Mouse (Mus musculus) heart, embryonic 10.5 days (tissue): Measurements from ENCODE around the gene Pcolce. TPM values are rescaled to one million over a fixed set of nuclear protein-coding genes. Genes with fewer than 3 reads are reported as not detected.
"Not testable (repeated sequence)": the region's sequence is repeated elsewhere in the genome, so short reads cannot be mapped to it uniquely, and the experiment has no call there.

Experiments
- DNase-seq: peaks from one replicate; pipeline ENCODE4 v3.0.0-alpha.2; 2017; ENCODE audit warnings: low spot score
- H3K27ac ChIP-seq: fragments of 300-500 bp; sonication (generic); 2 replicates; pipeline ENCODE4 v1.5.1; 2016; ENCODE audit warnings: mild to moderate bottlenecking
- H3K27me3 ChIP-seq: fragments of 300-500 bp; sonication (generic); 2 replicates; pipeline ENCODE4 v1.6.1; 2016; ENCODE audit warnings: mild to moderate bottlenecking; ENCODE audit not compliant: poor library complexity, insufficient read depth, severe bottlenecking
- H3K36me3 ChIP-seq: fragments of 300-500 bp; sonication (generic); 2 replicates; pipeline ENCODE4 v1.6.1; 2016; ENCODE audit warnings: mild to moderate bottlenecking, moderate library complexity
- H3K4me1 ChIP-seq: fragments of 300-500 bp; sonication (generic); 2 replicates; pipeline ENCODE4 v1.6.1; 2016; ENCODE audit warnings: mild to moderate bottlenecking
- H3K4me3 ChIP-seq: fragments of 300-500 bp; sonication (generic); 2 replicates; pipeline ENCODE4 v1.5.1; 2016; ENCODE audit warnings: mild to moderate bottlenecking, moderate library complexity
- H3K9me3 ChIP-seq: fragments of 300-500 bp; sonication (generic); 2 replicates; pipeline ENCODE4 v1.6.1; 2016; ENCODE audit warnings: mild to moderate bottlenecking, moderate library complexity
- WGBS: fragments of 180-500 bp; shearing (Covaris S2); methylation state at CpG from one replicate; pipeline ENCODE4 v1.1.7; 2016; 5-methylcytosine and 5-hydroxymethylcytosine counted together
- polyA plus RNA-seq: library from polyadenylated mRNA; unstranded; fragments of >200 nt; fragmentation: Nextera tagmentation; extraction: Ambion mirVana; gene quantifications from 2 replicates; pipeline ENCODE4 v1.2.1, GENCODE M21; 2016

Pcolce gene
- polyA plus RNA-seq, 1 experiment from 2014 or later: 137 TPM

GRCm38 (mm10) chr5:137623937-137624530, 10.4 kb upstream of the Pcolce start:
- Histone ChIP-seq H3K4me3 (no peak overlapping the region), H3K36me3 (no peaks in the 10 kb centered on the region), H3K27me3 (peaks cover 5% of the 10 kb centered on the region; the same call in 1 of the 2 replicates), H3K9me3 (no peaks in the 10 kb centered on the region), H3K27ac (no peak overlapping the region), H3K4me1 (peaks cover 6% of the 10 kb centered on the region)
- WGBS: 80% methylated on average over 11 of the region's 11 CpGs
- no peak for DNase-seq

DNA sequence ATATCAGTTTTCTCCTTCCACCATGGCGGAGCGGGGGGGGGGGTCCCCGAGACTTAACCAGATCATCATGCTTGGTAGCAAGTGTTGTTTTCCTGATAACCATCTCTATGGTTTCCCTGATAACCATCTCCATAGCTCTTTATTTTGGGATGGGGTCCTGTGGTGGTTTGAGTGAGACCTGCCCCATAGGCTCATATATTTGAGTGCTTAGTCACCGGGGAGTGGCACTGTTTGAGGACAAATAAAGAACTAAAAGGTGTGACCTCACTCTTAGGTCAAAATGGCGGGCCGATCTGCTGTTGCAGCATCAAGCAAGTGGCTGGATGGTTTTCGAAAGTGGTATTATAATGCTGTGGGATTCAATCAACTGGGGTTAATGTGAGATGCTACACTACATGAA, 1.8 kb upstream of the Pcolce start:
- no peak overlapping the region for H3K4me3 ChIP-seq
- no peaks in the 10 kb centered on the region for H3K36me3 ChIP-seq
- no peak overlapping the region for H3K27ac ChIP-seq
- H3K4me1 ChIP-seq: peaks cover 37% of the 10 kb centered on the region
- 84% methylated on average over 7 of the region's 7 CpGs for WGBS
- peaks cover 18% of the 10 kb centered on the region for H3K27me3 ChIP-seq
- DNase-seq: no peak
- no peaks in the 10 kb centered on the region for H3K9me3 ChIP-seq

GRCm38 (mm10) chr5:137614921-137615320, 1.3 kb upstream of the Pcolce start:
- not testable (repeated sequence) for H3K9me3 ChIP-seq, DNase-seq, H3K36me3 ChIP-seq, H3K27ac ChIP-seq, H3K4me3 ChIP-seq
- Histone ChIP-seq H3K4me1 (peaks cover 42% of the 10 kb centered on the region), H3K27me3 (peaks cover 18% of the 10 kb centered on the region)
- 87% methylated on average over 2 of the region's 2 CpGs for WGBS

- Histone ChIP-seq H3K36me3 (no peaks in the 10 kb centered on the region), H3K9me3 (no peaks in the 10 kb centered on the region), H3K27ac (peak overlapping the region; percentile 93), H3K4me1 (peaks cover 56% of the 10 kb centered on the region), H3K27me3 (peaks cover 15% of the 10 kb centered on the region), H3K4me3 (no peak overlapping the region)
- DNase-seq: no peak
- WGBS: 69% methylated on average over 5 of the region's 5 CpGs
Observed at GRCm38 (mm10) chr5:137613076-137613475, 508 bp downstream of the Pcolce start.

GRCm38 (mm10) chr5:137611245-137611602, 2.4 kb downstream of the Pcolce start:
- peak; percentile 85 for DNase-seq
- H3K9me3 ChIP-seq: no peaks in the 10 kb centered on the region
- H3K4me1 ChIP-seq: peaks cover 60% of the 10 kb centered on the region

GRCm38 (mm10) chr5:137610548-137611244, 2.9 kb downstream of the Pcolce start:
- Histone ChIP-seq H3K27ac (peak overlapping the region; percentile 93), H3K4me1 (peaks cover 60% of the 10 kb centered on the region), H3K27me3 (peaks cover 16% of the 10 kb centered on the region), H3K36me3 (peaks cover 22% of the 10 kb centered on the region), H3K4me3 (peak overlapping the region; percentile 54), H3K9me3 (no peaks in the 10 kb centered on the region)
- peak; percentile 88 for DNase-seq
- 9% methylated on average over 12 of the region's 12 CpGs for WGBS

More at GRCm38 (mm10) chr5:137611245-137611602, 2.4 kb downstream of the Pcolce start:
- peaks cover 17% of the 10 kb centered on the region for H3K36me3 ChIP-seq
- H3K27ac ChIP-seq: peak overlapping the region; percentile 93
- 0% methylated on average over 6 of the region's 6 CpGs for WGBS
- peak overlapping the region; percentile 54 for H3K4me3 ChIP-seq
- peaks cover 16% of the 10 kb centered on the region for H3K27me3 ChIP-seq

GRCm38 (mm10) chr5:137610056-137610455, 3.5 kb downstream of the Pcolce start:
- DNase-seq: no peak
- Histone ChIP-seq H3K36me3 (peaks cover 29% of the 10 kb centered on the region), H3K9me3 (no peaks in the 10 kb centered on the region), H3K4me1 (peaks cover 60% of the 10 kb centered on the region), H3K27ac (peak overlapping the region; percentile 93), H3K27me3 (peaks cover 16% of the 10 kb centered on the region), H3K4me3 (peak overlapping the region; percentile 54)
- 58% methylated on average over 4 of the region's 4 CpGs for WGBS

GRCm38 (mm10) chr5:137609292-137609691, 4.3 kb downstream of the Pcolce start:
- Histone ChIP-seq H3K4me3 (peak overlapping the region; percentile 52; the same call in 1 of the 2 replicates), H3K36me3 (peaks cover 34% of the 10 kb centered on the region), H3K27ac (peak overlapping the region; percentile 93; the same call in 1 of the 2 replicates), H3K27me3 (peaks cover 16% of the 10 kb centered on the region), H3K4me1 (peaks cover 60% of the 10 kb centered on the region), H3K9me3 (no peaks in the 10 kb centered on the region)
- WGBS: 61% methylated on average over 3 of the region's 3 CpGs
- no peak for DNase-seq

GRCm38 (mm10) chr5:137608654-137609190, 4.9 kb downstream of the Pcolce start:
- no peak for DNase-seq
- Histone ChIP-seq H3K36me3 (peaks cover 39% of the 10 kb centered on the region), H3K27ac (peak overlapping the region; percentile 72), H3K4me1 (peaks cover 57% of the 10 kb centered on the region), H3K27me3 (peaks cover 16% of the 10 kb centered on the region), H3K9me3 (no peaks in the 10 kb centered on the region), H3K4me3 (peak overlapping the region; percentile 52)
- 15% methylated on average over 23 of the region's 23 CpGs for WGBS

- Histone ChIP-seq H3K9me3 (no peaks in the 10 kb centered on the region), H3K36me3 (peaks cover 41% of the 10 kb centered on the region), H3K4me1 (peaks cover 50% of the 10 kb centered on the region), H3K4me3 (peak overlapping the region; percentile 52), H3K27ac (peak overlapping the region; percentile 72), H3K27me3 (peaks cover 16% of the 10 kb centered on the region)
- whole genome bisulfite sequencing: 17% methylated on average over 26 of the region's 26 CpGs
- DNase-seq: no peak
Observed at GRCm38 (mm10) chr5:137607860-137608653, 5.5 kb downstream of the Pcolce start.

- peaks cover 31% of the 10 kb centered on the region for H3K36me3 ChIP-seq
- WGBS: under 1% methylated on average over 22 of the region's 22 CpGs
- H3K27ac ChIP-seq: peak overlapping the region; percentile 96
- peak overlapping the region; percentile 85 for H3K4me3 ChIP-seq
- DNase-seq: no peak
- no peaks in the 10 kb centered on the region for H3K27me3 ChIP-seq
- H3K9me3 ChIP-seq: no peaks in the 10 kb centered on the region
- H3K4me1 ChIP-seq: peaks cover 24% of the 10 kb centered on the region
Observed at GRCm38 (mm10) chr5:137601365-137601729, 12.2 kb downstream of the Pcolce start.

- peak; percentile 99 for DNase-seq
- H3K27me3 ChIP-seq: no peaks in the 10 kb centered on the region
- H3K4me1 ChIP-seq: peaks cover 24% of the 10 kb centered on the region
- peaks cover 26% of the 10 kb centered on the region for H3K36me3 ChIP-seq
- peak within 1 kb of the TSS; percentile 85 for H3K4me3 ChIP-seq
- under 1% methylated on average over 41 of the region's 41 CpGs for WGBS
- H3K9me3 ChIP-seq: no peaks in the 10 kb centered on the region
- H3K27ac ChIP-seq: peak within 1 kb of the TSS; percentile 96
Observed at GRCm38 (mm10) chr5:137600619-137601364, 12.8 kb downstream of the Pcolce start, which contains the start of gene Mospd3. Mospd3 (minus strand) TSS chr5:137601058.
